ENCODE assay signal across 11 mouse cellular contexts in the genomic region with DNA sequence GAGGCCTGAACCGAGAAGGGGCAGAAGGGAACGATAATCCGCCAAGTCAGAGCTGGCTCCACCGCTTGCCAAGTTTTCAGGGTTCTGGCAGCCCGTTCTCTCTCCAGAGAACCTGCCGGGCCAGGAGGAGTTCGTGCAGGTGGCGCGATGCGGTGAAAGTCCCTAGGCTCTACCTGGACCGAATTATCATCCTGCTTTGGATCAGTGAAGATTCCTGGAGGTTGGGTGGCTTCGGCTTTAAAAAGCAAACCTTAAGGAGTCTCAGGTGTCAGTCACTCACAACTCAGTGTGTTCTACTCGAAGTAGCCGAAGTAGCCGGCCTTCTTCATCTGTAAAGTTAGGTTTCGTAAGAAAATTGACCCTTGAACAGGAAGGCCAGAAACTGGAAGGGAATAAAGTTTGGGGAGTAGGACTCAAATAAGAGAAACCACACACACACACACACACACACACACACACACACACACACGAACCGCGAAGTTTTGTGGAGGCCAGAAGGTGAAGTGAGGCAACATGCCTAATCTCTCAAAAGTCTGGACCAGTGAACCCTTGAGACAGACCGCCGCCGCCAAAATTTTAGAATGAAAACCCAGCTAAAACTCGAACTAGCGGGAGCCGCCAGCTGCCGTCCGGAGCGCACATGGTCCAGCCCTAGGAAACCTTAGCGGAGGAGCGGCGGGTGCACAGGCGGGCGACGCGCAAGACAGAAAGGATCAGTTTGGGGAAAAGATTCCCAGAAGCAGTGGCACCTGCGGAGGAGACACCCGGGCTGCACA. TPM values are rescaled to one million over a fixed set of nuclear protein-coding genes. Genes with fewer than 3 reads are reported as not detected.
A peak's percentile ranks its signal among the peaks of the same experiment; 100 is the strongest.
DNase-seq lines count a peak whose midpoint lies in the region; ATAC-seq lines count a peak whose summit lies in the region.
"Had no signal": no experiment of that assay in that cellular context is flagged by ENCODE, and none has a peak within 500 bp of the region (broad histone marks: within the 10 kb centered on the region; RNA-seq: fewer than 3 reads in every experiment).

No protein-coding gene starts in this region.

- no peaks in the 10 kb centered on the region for H3K9me3 ChIP-seq in heart, embryonic 11.5 days (replicated peaks; ENCODE audit: control insufficient read depth, low read length)
- no peaks in the 10 kb centered on the region for H3K9me3 ChIP-seq in hindbrain, embryonic 13.5 days

- ATAC-seq in heart, embryonic 11.5 days (replicated peaks; ENCODE audit: insufficient number of reproducible peaks, low FRiP score, low TSS enrichment) = no peak; the same call in 1 of the 2 replicates
- no peak for ATAC-seq in hindbrain, embryonic 13.5 days (ENCODE audit: low FRiP score)

- no peak overlapping the region for H3K9ac ChIP-seq in heart, embryonic 11.5 days (ENCODE audit: low read depth, low read length)
- peak overlapping the region; percentile 43; the same call in 1 of the 2 replicates for H3K9ac ChIP-seq in hindbrain, embryonic 13.5 days

- intact Hi-C loops in left cerebral cortex, postnatal 10 days (cut with DNase I) = loop anchor here (5.0 kb wide), 1 partner anchor 914 kb away; the partner anchor contains the start of gene Foxl2

- 2% methylated on average over 37 of the region's 37 CpGs for WGBS in heart, embryonic 11.5 days (ENCODE audit: insufficient replicate concordance)
- 1% methylated on average over 37 of the region's 37 CpGs for WGBS in hindbrain, embryonic 13.5 days

- no peak overlapping the region for H3K4me3 ChIP-seq in heart, embryonic 11.5 days (ENCODE audit: low read depth, low read length)
- H3K4me3 ChIP-seq in hindbrain, embryonic 13.5 days = peak overlapping the region; percentile 26
- H3K4me3 ChIP-seq: megakaryocyte, embryonic 14.5 days had no signal

- H3K27me3 ChIP-seq in heart, embryonic 11.5 days (ENCODE audit: control insufficient read depth, insufficient read depth, low read length) = peaks cover 94% of the 10 kb centered on the region
- peaks cover 97% of the 10 kb centered on the region for H3K27me3 ChIP-seq in hindbrain, embryonic 13.5 days

- H3K4me2 ChIP-seq in heart, embryonic 11.5 days = peak overlapping the region; percentile 33; the same call in 1 of the 2 replicates
- H3K4me2 ChIP-seq in hindbrain, embryonic 13.5 days = peak overlapping the region; percentile 43

- H3K36me3 ChIP-seq in heart, embryonic 11.5 days (ENCODE audit: control insufficient read depth, insufficient read depth, low read length) = no peaks in the 10 kb centered on the region
- no peaks in the 10 kb centered on the region for H3K36me3 ChIP-seq in hindbrain, embryonic 13.5 days

- 0 out of 2 replicates have a peak, but pooled peaks cover 3% of the 10 kb centered on the region for H3K4me1 ChIP-seq in heart, embryonic 11.5 days (ENCODE audit: control insufficient read depth, insufficient read depth, low read length)
- H3K4me1 ChIP-seq in hindbrain, embryonic 13.5 days (replicated peaks) = peaks cover 50% of the 10 kb centered on the region

- no peak overlapping the region for H3K27ac ChIP-seq in heart, embryonic 11.5 days (ENCODE audit: low read depth, low read length)
- H3K27ac ChIP-seq in hindbrain, embryonic 13.5 days = peak overlapping the region; percentile 78; the same call in 1 of the 2 replicates

- no peak for DNase-seq in heart, adult 18-20 months
- DNase-seq in embryo, embryonic 10 days (ENCODE audit: low spot score) = peak; percentile 50
- peak; percentile 57 for DNase-seq in neural tube, embryonic 10.5 days (ENCODE audit: extremely low spot score, low spot score)
- DNase-seq in layer of hippocampus, adult 11-12 months (ENCODE audit: low spot score) = no peak
- no peak for DNase-seq in thymus, postnatal 4 days
- no peak for DNase-seq in left cerebral cortex, postnatal 10 days (ENCODE audit: extremely low spot score in 1 of 2, low spot score in 2 of 2)

RNA-seq across cellular contexts. Expression of gene Sox14, which starts 5.0 kb away (rescaled TPM):
- polyA plus RNA-seq in heart, embryonic 11.5 days (2014; fragmentation: Nextera tagmentation; extraction: Ambion mirVana) = not detected in 2 replicates
- not detected for total RNA-seq in heart, adult 18-20 months (2021)
- 23.9 and 24.5 TPM in 2 replicates for polyA plus RNA-seq in hindbrain, embryonic 13.5 days (2015; fragmentation: Nextera tagmentation; extraction: Ambion mirVana)
- not detected for total RNA-seq in left cerebral cortex, postnatal 10 days (2021)
- total RNA-seq: adrenal gland, adult 18-20 months; left cerebral cortex, postnatal 25 days had no signal

Comparison
In these comparisons a context has a peak if more than half of its experiments do, and no peak if none do; other contexts are left out.
1. DNase-seq: peak in embryo, embryonic 10 days (single experiment) and neural tube, embryonic 10.5 days (single experiment); none in heart, adult 18-20 months (0 of 2), layer of hippocampus, adult 11-12 months (single experiment), thymus, postnatal 4 days (single experiment) and left cerebral cortex, postnatal 10 days (0 of 2).